Mouse (Mus musculus) CD4-positive, CD25-positive, alpha-beta regulatory T cell, adult 4 months (primary cell): ENCODE results near the gene Actg2. TPM values are rescaled to one million over a fixed set of nuclear protein-coding genes. Genes with fewer than 3 reads are reported as not detected.

Source experiments
- ATAC-seq: one replicate; pipeline ENCODE4 v1.8.0; 2017
- polyA plus RNA-seq, 2 experiments: library from polyadenylated mRNA; unstranded; fragments of 100-300 nt; shearing (Covaris generic); gene quantifications; one replicate each; pipeline ENCODE4 v1.2.1; 2017

Actg2 gene
- polyA plus RNA-seq, 2 experiments from 2014 or later, result 21.8 to 33.3 TPM

DNA sequence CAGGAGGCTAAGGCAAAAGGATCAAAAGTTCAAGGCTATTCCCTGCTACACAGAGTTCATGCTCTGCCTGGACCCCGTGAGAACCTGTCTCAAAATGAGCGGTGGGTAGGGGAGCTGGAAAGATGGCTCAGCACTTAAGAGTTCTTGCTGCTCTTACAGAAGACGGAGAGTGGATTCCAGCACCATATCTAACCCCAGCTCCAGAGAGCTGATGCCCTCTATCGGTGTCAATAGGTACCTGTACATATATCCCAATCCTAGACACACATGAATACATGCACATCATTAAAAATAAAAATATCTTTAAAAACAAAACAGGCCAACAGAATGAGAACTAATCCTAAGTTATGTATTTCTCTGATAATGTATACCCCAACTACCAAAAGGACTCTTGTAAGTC lies 57.8 kb downstream of the Actg2 start:
- ATAC-seq, result no peak

DNA sequence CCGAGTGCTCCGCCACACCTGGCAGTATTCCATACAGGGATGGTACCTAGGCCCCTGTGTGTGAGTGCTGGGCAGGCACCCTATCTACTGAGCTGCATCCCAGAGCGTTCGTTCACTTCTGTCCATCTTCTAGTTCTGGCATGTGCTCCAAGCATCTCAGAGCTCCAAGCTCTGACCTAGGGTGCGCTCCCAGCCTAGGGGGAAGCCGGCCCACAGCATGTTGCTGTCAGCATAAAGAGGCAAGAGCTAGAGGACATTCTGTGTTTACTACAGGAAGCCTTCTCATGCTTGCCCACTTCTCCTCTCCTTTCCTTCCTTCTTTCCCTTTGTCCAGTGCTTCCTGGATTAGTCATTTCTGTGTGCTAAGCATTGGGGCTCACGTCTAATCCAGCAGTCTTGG lies 60.6 kb downstream of the Actg2 start:
- ATAC-seq, result no peak

DNA sequence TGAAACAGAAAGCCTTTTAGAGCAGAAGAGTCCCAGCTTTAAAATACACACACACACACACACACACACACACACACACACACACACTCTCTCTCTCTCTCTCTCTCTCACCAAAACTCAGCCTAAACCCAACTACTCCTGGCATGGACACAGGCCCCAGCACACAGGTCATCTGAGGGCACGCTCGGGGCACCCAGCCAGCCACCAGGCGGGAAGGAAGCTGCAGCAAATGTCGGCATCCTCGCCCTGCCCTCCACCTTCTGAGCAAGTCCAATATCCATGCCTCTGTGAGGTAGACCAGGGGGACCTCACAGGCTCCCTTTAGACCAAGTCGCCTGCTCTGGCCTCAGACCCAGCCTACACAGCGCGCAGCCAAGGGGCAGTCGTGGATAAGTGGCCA lies 62.8 kb downstream of the Actg2 start:
- ATAC-seq, result no peak

DNA sequence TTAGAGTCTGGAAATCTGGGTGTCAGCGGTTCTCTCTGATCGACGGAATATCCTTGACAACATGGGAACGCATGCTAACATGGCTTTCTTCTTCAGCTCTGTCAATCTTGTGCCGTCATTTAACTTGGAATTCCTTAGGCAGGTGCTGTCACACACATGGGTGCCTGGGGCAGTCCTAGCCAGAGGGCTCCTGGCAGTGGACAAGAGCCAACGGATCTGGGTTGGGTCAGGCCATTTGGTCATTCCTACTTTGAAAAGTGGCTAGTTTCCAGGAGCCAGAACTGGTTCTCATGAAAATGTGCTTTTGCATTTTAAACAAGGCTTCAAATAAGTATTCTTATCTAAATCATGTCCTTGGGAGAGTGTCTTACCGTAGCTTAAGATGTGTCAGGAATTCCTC lies 64.3 kb downstream of the Actg2 start:
- ATAC-seq, result no peak

DNA sequence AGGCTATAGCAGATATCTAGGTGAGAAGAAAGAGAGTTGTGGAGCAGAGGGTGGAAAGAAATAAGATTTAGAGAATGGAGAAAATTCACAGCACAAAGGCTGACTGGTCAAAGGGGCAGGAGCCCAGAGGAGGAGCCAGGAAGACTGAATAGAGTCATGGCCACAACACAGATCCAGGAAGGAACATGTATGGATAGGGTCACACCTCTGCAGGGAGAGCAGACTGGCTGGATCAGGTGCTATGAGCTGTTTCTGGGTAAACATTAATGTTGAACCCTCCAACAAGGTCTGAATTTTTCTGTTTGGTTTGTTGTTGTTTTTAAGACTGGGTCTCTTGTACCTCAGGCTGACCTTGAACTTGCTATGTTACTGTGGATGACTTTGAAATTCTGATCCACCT lies 72.1 kb downstream of the Actg2 start:
- ATAC-seq, result no peak

Other genes starting within 250 kb of the Actg2 start
- 100 to 1,000 TPM; 128 TPM for gene Mthfd2, start 210.4 kb downstream of the Actg2 start, polyA plus RNA-seq
- 10 to 100 TPM; 48.6 to 70.3 TPM for gene Mob1a, start 210.2 kb downstream of the Actg2 start, polyA plus RNA-seq
- gene Bola3, start 187.1 kb downstream of the Actg2 start, polyA plus RNA-seq, result 10 to 100 TPM; 57.5 to 66.1 TPM
- 10 to 100 TPM; 18.5 to 20.8 TPM for gene Tet3, start 77.2 kb downstream of the Actg2 start, polyA plus RNA-seq
- 10 to 100 TPM; 91.3 to 93.4 TPM for gene Dguok, start 29.3 kb downstream of the Actg2 start, polyA plus RNA-seq
- gene Stambp, start 36.5 kb upstream of the Actg2 start, polyA plus RNA-seq, result 10 to 100 TPM; 29.5 to 34.5 TPM
- gene Clec4f, start 119.9 kb upstream of the Actg2 start, polyA plus RNA-seq, result not detected
- gene Cd207, start 141.6 kb upstream of the Actg2 start, polyA plus RNA-seq, result not detected
- gene Vax2, start 175.0 kb upstream of the Actg2 start, polyA plus RNA-seq, result under 1 TPM in 1 of 2 experiments, not detected in 1; 0.43 TPM
- not detected for gene Atp6v1b1, start 206.7 kb upstream of the Actg2 start, polyA plus RNA-seq
- not detected for gene Ankrd53, start 226.4 kb upstream of the Actg2 start, polyA plus RNA-seq
- gene Tex261, start 239.5 kb upstream of the Actg2 start, polyA plus RNA-seq, result 10 to 100 TPM; 78.1 to 88.1 TPM